Mouse (Mus musculus) cortical plate, adult 2 months (tissue): ENCODE results near the gene Ssu72. TPM values are rescaled to one million over a fixed set of nuclear protein-coding genes. Genes with fewer than 3 reads are reported as not detected.
"Not testable (repeated sequence)": the region's sequence is repeated elsewhere in the genome, so short reads cannot be mapped to it uniquely, and the experiment has no call there.

Experiments
- H3K27ac ChIP-seq: fragments of 200-500 bp; 2 replicates; pipeline ENCODE4 v1.5.1; 2012; ENCODE audit warnings: low read length, control low read depth, inconsistent platforms; ENCODE audit not compliant: insufficient read depth
- H3K4me1 ChIP-seq: fragments of 200-500 bp; 2 replicates; pipeline ENCODE4 v1.6.1; 2011; ENCODE audit warnings: low read length; ENCODE audit not compliant: control insufficient read depth, insufficient read depth
- H3K4me3 ChIP-seq: fragments of 200-500 bp; 2 replicates; pipeline ENCODE4 v1.5.1; 2011; ENCODE audit warnings: mild to moderate bottlenecking, low read length, control low read depth; ENCODE audit not compliant: insufficient read depth
- CTCF ChIP-seq: fragments of 200-500 bp; IDR thresholded peaks from 2 replicates; pipeline ENCODE4 v1.5.1; 2011; ENCODE audit warnings: mild to moderate bottlenecking, control low read depth, low read length; ENCODE audit not compliant: insufficient read depth; ENCODE audit errors: extremely low read depth
- POLR2A ChIP-seq: fragments of 200-500 bp; IDR thresholded peaks from 2 replicates; pipeline ENCODE4 v1.6.1; 2011; ENCODE audit warnings: mild to moderate bottlenecking, low read length, control low read depth; ENCODE audit not compliant: insufficient read depth; ENCODE audit errors: extremely low read depth
- polyA plus RNA-seq: library from polyadenylated mRNA; depleted of rRNA; stranded (reverse); fragments of >200 nt; gene quantifications from 2 replicates; pipeline ENCODE4 v1.2.3, GENCODE M21; 2012

Gene Ssu72
- polyA plus RNA-seq, 1 experiment: 138 TPM

DNA sequence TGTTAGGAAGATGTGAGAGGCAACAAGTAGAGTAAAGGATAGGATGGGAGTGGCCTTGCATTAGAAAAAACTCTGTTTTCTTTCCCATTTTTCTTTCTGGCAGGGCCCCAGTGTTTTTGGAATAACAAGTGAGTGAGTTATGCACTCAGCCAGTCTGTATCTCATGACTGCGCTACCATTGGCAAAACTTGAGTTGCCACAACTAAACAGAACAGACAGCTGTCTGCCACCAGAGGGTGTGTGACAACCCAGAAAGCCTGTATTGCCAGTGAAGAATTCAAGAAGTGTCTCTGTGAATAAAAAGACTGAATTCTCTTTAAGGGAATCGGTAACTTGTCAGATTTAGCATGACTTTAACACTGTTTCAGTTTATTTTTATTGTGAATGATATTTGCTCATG is 28.6 kb upstream of the Ssu72 start:
- H3K27ac ChIP-seq: no peak overlapping the region
- no peaks in the 10 kb centered on the region for H3K4me1 ChIP-seq
- no peak overlapping the region for H3K4me3 ChIP-seq
- TF ChIP-seq CTCF: peak; percentile 45; the same call in 1 of the 2 replicates
- TF ChIP-seq POLR2A: no peak

DNA sequence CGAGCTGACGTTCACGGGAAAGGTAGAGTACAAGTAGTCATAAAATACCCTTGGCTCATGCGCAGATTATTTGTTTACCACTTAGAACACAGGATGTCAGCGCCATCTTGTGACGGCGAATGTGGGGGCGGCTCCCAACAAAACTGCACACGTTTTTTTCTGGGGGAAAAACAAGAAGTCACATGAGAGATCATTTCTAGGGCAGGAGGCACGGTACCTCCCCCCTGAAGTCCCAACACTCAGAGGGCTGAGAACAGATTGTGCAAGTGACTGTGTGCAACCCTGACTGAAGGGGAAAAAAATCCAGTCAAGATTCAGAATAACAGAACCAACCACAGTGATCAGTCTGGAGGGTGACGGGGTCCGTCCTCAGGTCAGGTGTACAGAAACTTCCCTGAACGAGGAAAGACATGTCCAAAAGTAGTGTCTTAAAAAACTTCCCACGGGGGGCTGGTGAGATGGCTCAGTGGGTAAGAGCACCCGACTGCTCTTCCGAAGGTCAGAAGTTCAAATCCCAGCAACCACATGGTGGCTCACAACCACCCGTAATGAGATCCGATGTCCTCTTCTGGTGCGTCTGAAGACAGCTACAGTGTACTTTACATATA is 20.8 kb upstream of the Ssu72 start:
- not testable (repeated sequence) for H3K27ac ChIP-seq, H3K4me3 ChIP-seq, H3K4me1 ChIP-seq

DNA sequence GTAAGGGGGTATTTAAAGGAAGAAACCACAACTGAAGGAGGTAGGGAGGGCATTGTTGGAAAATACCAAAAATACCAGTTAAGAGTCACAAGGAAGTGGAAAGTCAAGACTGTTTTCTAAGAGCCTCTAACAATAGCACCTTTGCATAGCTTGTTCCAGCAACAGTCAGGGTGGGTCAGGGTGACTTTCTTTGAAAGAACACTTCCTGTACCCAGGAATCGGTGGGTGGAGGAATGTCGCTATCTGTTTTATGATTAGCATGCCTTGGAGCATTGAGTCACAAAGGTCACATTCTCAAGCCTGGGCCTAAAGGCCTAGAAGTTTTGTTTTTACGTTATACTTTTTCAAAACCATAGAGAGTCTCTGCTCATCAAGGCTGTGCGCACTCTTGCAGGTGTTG is 16.8 kb upstream of the Ssu72 start:
- not testable (repeated sequence) for H3K4me3 ChIP-seq, H3K27ac ChIP-seq, H3K4me1 ChIP-seq

DNA sequence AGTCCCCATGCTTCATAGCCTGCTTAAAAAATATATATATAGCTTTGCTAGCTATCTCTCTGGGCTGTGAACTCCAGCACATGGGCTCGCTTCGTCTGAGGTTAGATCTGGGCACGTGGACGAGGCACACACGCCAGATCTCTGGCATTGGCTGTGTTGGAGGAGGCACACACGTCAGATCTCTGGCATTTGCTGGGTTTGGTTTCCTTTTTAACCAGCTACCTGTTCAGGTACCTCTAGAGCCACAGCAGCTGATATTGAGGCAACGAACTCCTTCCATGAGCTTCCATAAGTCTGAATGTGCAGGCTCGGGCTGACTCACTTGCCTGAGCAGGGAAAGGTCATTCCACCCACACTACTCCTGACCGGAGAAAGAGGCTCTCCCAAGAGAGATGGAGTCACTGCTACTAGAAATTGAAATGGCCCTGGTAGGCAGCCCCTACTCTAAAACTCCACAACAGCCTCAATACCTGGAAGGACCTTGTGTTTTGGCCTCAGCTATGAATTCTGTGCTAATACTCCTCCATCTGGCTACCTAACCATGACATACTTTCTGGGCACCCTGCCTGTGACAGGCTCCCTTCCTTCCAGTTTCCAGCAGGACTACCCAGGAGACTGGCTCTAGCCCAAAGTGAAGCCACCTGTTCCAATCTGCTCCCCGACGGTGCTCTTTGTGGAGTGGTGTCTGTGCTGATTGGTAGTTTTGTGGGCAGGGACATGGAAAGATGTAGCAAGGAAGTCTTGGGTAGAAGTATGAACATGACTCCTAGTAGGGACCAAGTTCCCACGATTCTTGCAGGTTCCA is 13.8 kb upstream of the Ssu72 start:
- no peak overlapping the region for H3K4me3 ChIP-seq
- peaks cover 4% of the 10 kb centered on the region; the same call in 1 of the 2 replicates for H3K4me1 ChIP-seq
- TF ChIP-seq POLR2A: no peak
- no peak for TF ChIP-seq CTCF
- H3K27ac ChIP-seq: no peak overlapping the region

DNA sequence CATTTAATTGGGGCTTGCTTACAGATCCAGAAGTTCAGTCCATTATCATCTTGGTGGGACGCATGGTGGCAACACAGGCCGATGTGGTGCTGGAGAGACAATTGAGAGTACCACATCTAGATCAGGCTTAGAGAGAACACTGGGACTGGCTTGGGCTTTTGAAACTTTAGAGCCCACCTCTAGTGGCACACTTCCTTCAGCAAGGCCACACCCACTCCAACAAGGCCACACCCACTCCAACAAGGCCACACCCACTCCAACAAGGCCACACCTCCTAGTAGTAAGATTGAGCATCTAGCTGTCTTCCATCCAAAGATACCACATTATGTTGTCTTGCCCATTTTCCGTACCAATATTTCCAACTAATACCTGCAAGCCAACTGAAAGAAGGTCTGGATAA is 12.2 kb upstream of the Ssu72 start:
- Histone ChIP-seq H3K4me1 (peaks cover 4% of the 10 kb centered on the region; the same call in 1 of the 2 replicates), H3K27ac (no peak overlapping the region)
- TF ChIP-seq CTCF (no peak), POLR2A (no peak)

DNA sequence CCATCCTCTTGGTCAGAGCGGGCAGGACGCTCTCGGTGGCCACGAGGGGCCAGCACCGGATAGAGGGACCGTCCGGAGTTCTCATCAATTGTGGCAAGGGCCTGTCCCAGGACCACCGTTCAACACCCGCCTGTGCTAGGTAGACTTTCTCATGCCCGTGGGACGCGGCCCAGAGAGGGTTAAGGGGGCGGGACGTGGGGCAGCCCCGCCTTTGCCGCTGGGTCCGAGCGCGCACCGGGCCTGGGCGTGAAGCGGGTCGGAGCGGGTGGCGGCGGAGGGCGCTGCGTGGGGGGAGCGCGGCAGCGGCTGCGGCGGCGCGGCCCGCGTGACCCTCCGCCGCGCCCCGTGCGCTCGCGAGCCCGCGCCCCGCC is 10.5 kb upstream of the Ssu72 start, which contains the start of gene Fndc10:
TSS of gene Fndc10 (plus strand) at position 232 of the 371 bp plus-strand sequence.
- peak within 1 kb of the TSS; percentile 87 for H3K4me3 ChIP-seq
- peaks cover 4% of the 10 kb centered on the region; the same call in 1 of the 2 replicates for H3K4me1 ChIP-seq
- no peak for TF ChIP-seq POLR2A
- TF ChIP-seq CTCF: no peak
- H3K27ac ChIP-seq: peak within 1 kb of the TSS; percentile 98

More for the DNA sequence above, 12.2 kb upstream of the Ssu72 start:
- no peak overlapping the region for H3K4me3 ChIP-seq

DNA sequence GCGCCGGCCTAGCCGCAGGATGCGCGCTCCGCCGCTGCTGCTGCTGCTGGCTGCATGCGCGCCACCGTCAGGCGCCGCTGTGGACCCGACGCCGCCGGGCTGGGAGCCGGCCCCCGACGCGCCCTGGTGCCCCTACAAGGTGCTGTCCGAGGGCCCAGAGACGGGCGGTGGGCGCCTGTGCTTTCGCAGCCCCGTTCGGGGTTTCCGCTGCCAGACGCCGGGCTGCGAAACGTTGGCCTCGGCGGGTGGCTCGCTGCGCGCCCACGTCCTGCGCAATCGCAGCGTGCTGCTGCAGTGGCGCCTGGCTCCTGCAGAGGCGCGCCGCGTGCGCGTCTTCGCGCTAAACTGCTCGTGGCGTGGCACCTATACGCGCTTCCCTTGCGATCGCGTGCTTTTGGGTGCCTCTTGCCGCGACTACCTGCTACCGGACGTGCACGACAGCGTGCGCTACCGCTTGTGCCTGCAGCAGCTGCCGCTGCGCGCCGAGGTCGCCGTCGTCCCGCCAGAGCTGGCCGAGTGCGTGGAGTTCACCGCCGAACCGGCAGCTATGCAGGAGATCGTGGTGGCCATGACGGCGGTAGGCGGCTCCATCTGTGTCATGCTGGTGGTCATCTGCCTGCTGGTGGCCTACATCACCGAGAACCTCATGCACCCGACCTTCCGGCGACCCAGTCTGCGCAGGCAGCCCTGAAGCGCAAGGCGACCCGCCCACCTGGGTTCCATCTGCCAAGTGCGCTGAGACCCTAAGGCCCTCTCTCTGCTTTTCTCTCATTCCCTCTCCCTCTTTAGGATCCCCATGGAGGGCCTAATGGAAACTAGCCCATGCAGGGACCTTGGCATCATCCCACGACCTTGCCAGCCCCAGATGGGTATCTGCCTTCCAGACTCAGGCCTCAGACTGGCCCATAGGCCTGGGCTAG is 9.9 kb upstream of the Ssu72 start:
- Histone ChIP-seq H3K4me1 (peaks cover 4% of the 10 kb centered on the region; the same call in 1 of the 2 replicates), H3K4me3 (peak overlapping the region; percentile 87), H3K27ac (peak overlapping the region; percentile 98)
- TF ChIP-seq POLR2A (peak; percentile 71), CTCF (peak; percentile 18; the same call in 1 of the 2 replicates)

DNA sequence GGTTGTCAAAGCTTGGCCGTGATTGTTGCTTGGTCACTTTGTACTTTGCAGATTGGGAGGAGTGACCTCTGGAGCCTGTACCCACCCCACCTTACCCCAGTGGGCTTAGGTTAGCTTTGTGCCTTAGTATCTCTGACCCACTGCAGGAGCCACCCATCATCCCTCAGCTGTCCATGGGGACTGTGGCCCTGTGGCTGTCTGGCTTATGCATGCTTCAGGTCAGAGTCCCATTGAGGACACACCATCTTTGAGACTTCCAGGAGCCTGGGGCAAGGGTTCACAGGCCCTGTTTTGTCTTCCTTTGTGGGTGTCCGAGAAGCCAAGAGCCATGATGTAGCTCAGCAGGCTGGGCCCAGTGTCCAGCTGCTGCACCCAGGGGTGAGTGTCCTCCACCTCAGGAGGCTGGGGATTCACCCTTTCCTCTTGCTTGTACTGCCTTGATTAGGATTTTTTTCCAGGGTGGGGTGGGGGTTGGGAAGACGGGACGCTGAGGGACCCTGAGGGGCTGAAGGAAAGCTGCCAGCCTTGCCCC is 9.0 kb upstream of the Ssu72 start:
- H3K27ac ChIP-seq: peak overlapping the region; percentile 93; the same call in 1 of the 2 replicates
- peaks cover 4% of the 10 kb centered on the region; the same call in 1 of the 2 replicates for H3K4me1 ChIP-seq
- peak overlapping the region; percentile 87 for H3K4me3 ChIP-seq
- TF ChIP-seq POLR2A (no peak), CTCF (no peak)

DNA sequence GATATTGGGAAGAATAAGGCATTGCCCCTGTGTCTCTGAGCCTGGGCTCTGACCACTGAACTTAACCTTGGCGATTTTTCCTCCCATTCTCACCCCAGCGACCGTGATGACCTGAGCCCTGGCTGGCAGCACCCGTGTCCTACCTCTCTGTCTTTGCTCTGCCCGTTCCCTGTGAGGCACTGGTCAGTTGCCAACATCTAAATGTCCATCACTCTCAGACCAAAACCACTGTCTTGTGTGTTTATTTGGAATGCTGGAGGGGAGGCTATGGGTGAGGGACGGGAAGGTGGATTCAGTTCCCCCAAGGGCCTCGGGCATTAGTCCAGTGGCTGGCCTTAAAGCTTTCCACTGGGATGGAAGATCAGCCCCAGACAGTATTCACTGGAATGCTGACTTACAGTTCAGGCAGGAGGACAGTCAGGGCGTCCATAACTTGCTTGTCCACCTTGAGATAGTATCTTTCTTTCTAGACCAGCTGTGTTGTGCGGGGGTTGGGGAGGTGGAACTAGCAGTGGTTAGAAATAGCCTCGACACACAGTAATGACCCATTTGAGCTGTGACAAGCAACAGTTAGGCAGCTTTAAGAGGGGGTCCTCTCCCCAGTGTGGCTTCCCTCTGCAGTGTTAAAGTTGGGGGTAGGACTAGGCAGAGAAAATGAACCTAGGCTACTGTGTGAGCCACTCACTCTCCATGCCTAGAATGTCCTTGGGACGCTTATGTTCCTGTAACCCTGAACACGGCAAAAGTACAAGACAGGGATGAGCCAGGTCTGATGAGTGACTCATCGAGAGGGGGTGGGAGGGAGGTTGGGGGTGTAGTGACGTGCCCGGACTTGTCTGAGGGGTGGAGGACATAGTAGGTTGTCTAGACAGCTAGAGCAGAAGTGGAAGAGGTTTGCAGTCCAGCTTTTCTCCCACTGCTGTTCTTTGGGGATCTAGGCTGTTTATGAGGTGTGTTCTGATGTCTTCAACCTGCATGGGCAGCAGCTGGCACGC is 8.0 kb upstream of the Ssu72 start:
- TF ChIP-seq CTCF (no peak), POLR2A (no peak)
- Histone ChIP-seq H3K27ac (no peak overlapping the region), H3K4me3 (peak overlapping the region; percentile 87), H3K4me1 (peaks cover 4% of the 10 kb centered on the region; the same call in 1 of the 2 replicates)
